Mouse (Mus musculus) hindbrain, embryonic 11.5 days (tissue): ENCODE results near the gene Tecta. TPM values are rescaled to one million over a fixed set of nuclear protein-coding genes. Genes with fewer than 3 reads are reported as not detected.

Source experiments
- ATAC-seq: fragments of 200-750 bp; cut with Nextera tagmentation; 2 replicates; pipeline ENCODE4 v1.8.0; 2017; ENCODE audit warnings: mild to moderate bottlenecking, moderate TSS enrichment, moderate library complexity; ENCODE audit not compliant: low FRiP score
- DNase-seq: peaks from one replicate; pipeline ENCODE4 v3.0.0-alpha.2; 2015; ENCODE audit warnings: low spot score
- H3K27ac ChIP-seq: fragments of 300-500 bp; sonication (generic); 2 replicates; pipeline ENCODE4 v1.5.1; 2014; ENCODE audit warnings: mild to moderate bottlenecking, low read depth, low read length
- H3K27me3 ChIP-seq: fragments of 300-500 bp; sonication (generic); 2 replicates; pipeline ENCODE4 v1.6.1; 2014; ENCODE audit warnings: mild to moderate bottlenecking, low read length, moderate library complexity, mixed read lengths; ENCODE audit not compliant: control insufficient read depth, insufficient read depth
- H3K36me3 ChIP-seq: fragments of 300-500 bp; sonication (generic); 2 replicates; pipeline ENCODE4 v1.6.1; 2014; ENCODE audit warnings: mild to moderate bottlenecking, low read length, moderate library complexity, mixed read lengths; ENCODE audit not compliant: control insufficient read depth, insufficient read depth
- H3K4me1 ChIP-seq: fragments of 300-500 bp; sonication (generic); replicated peaks from 2 replicates; pipeline ENCODE4 v1.6.1; 2014; ENCODE audit warnings: low read length, mixed read lengths; ENCODE audit not compliant: control insufficient read depth, insufficient read depth
- H3K4me2 ChIP-seq: fragments of 300-500 bp; sonication (generic); replicated peaks from 2 replicates; pipeline ENCODE4 v1.6.1; 2014; ENCODE audit warnings: mild to moderate bottlenecking, low read depth, low read length
- H3K4me3 ChIP-seq: fragments of 300-500 bp; sonication (generic); 2 replicates; pipeline ENCODE4 v1.5.1; 2014; ENCODE audit warnings: low read depth, low read length
- H3K9ac ChIP-seq: fragments of 300-500 bp; sonication (generic); 2 replicates; pipeline ENCODE4 v1.6.1; 2014; ENCODE audit warnings: low read depth, low read length
- H3K9me3 ChIP-seq: fragments of 300-500 bp; sonication (generic); 2 replicates; pipeline ENCODE4 v1.6.1; 2016; ENCODE audit warnings: low read length; ENCODE audit not compliant: control insufficient read depth
- WGBS: fragments of 180-500 bp; shearing (Covaris S2); extraction: QIAGEN DNeasy Blood & Tissue Kit; methylation state at CpG from one replicate; pipeline ENCODE4 v1.1.7; 2014; 5-methylcytosine and 5-hydroxymethylcytosine counted together
- polyA plus RNA-seq: library from polyadenylated mRNA; unstranded; fragments of >200 nt; fragmentation: Nextera tagmentation; extraction: Ambion mirVana; gene quantifications from 2 replicates; pipeline ENCODE4 v1.2.1, GENCODE M21; 2014

The Tecta gene
- polyA plus RNA-seq, 1 experiment from 2014 or later = 0.71 TPM

DNA sequence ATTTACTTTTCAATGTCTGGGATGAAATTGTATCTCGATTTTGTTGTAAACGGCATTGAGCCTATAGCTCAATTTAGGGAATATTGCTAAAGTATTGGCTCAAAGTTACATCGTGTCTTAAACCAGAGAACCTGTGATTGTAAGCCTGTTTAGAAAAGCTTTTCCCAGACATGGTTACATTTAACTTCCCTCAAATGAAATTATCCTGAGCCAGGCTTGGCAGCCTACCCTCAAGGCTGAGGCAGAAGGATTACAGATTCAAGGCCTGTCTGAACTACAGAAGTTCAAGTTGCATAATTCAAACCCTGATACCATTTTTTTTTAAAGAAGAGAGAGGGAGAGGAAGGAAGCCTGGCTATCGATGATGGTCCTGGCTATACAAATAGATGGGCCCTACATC, 95.8 kb downstream of the Tecta start:
- no peak for DNase-seq
- Histone ChIP-seq H3K4me3 (no peak overlapping the region), H3K36me3 (no peaks in the 10 kb centered on the region), H3K4me1 (no peaks in the 10 kb centered on the region), H3K27me3 (no peaks in the 10 kb centered on the region), H3K4me2 (no peak overlapping the region), H3K9ac (no peak overlapping the region), H3K27ac (no peak overlapping the region), H3K9me3 (no peaks in the 10 kb centered on the region)
- 92% methylated on average over 4 of the region's 4 CpGs for WGBS
- no peak for ATAC-seq

- H3K27me3 ChIP-seq = no peaks in the 10 kb centered on the region
- 77% methylated on average over 6 of the region's 6 CpGs for WGBS
- H3K9ac ChIP-seq = no peak overlapping the region
- H3K4me2 ChIP-seq = no peak overlapping the region
- DNase-seq (no peak), ATAC-seq (no peak)
- no peak overlapping the region for H3K4me3 ChIP-seq
- no peaks in the 10 kb centered on the region for H3K4me1 ChIP-seq
- H3K9me3 ChIP-seq = no peaks in the 10 kb centered on the region
- H3K27ac ChIP-seq = no peak overlapping the region
- H3K36me3 ChIP-seq = no peaks in the 10 kb centered on the region
These were observed 98.6 kb downstream of the Tecta start for GRCm38 (mm10) chr9:42301082-42301633.

DNA sequence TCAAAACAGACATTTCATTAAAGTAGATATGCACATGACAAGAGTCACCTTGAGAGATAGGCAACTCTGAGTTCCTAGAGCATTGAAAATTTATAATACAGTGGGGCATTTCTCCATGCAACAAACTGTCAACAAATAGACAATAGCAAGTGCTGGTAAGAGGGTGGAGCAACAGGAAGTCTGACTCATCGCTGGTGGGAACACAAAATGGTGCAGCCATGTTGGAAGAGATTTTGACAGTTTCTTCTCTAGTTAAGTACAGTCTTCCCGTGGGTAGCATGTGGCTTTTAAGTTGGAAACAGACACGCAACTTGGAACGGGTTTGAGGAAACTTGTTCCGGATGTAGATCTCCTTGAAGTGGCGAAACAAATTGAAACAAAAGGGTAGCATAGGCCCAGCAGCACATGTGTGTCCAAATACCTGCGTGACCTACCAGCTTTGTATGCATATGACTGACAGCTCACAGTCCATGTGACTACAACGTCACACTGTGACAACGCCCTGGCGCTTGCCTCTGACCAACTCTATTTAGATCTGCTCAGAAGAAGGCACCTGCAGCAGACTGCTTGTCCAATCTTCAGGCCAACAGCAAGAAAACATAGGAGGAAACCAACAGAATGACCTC, 103.3 kb downstream of the Tecta start:
- Histone ChIP-seq H3K4me3 (no peak overlapping the region), H3K9me3 (no peaks in the 10 kb centered on the region), H3K4me1 (no peaks in the 10 kb centered on the region), H3K36me3 (no peaks in the 10 kb centered on the region), H3K4me2 (no peak overlapping the region), H3K9ac (no peak overlapping the region), H3K27ac (no peak overlapping the region), H3K27me3 (no peaks in the 10 kb centered on the region)
- DNase-seq (no peak), ATAC-seq (no peak)
- WGBS = 93% methylated on average over 10 of the region's 10 CpGs

GRCm38 (mm10) chr9:42294131-42294530, 105.6 kb downstream of the Tecta start:
- no peak overlapping the region for H3K9ac ChIP-seq
- H3K9me3 ChIP-seq = no peaks in the 10 kb centered on the region
- H3K4me2 ChIP-seq = no peak overlapping the region
- ATAC-seq (no peak), DNase-seq (no peak)
- no peak overlapping the region for H3K27ac ChIP-seq
- H3K36me3 ChIP-seq = no peaks in the 10 kb centered on the region
- no peaks in the 10 kb centered on the region for H3K27me3 ChIP-seq
- H3K4me1 ChIP-seq = no peaks in the 10 kb centered on the region
- 74% methylated on average over 2 of the region's 2 CpGs for WGBS
- H3K4me3 ChIP-seq = no peak overlapping the region

GRCm38 (mm10) chr9:42293596-42293995, 106.1 kb downstream of the Tecta start:
- DNase-seq (no peak), ATAC-seq (no peak)
- H3K9me3 ChIP-seq = no peaks in the 10 kb centered on the region
- no peak overlapping the region for H3K4me2 ChIP-seq
- no peak overlapping the region for H3K4me3 ChIP-seq
- H3K36me3 ChIP-seq = no peaks in the 10 kb centered on the region
- H3K4me1 ChIP-seq = no peaks in the 10 kb centered on the region
- no peak overlapping the region for H3K9ac ChIP-seq
- no peak overlapping the region for H3K27ac ChIP-seq
- WGBS = 86% methylated on average over 3 of the region's 3 CpGs
- H3K27me3 ChIP-seq = no peaks in the 10 kb centered on the region

DNA sequence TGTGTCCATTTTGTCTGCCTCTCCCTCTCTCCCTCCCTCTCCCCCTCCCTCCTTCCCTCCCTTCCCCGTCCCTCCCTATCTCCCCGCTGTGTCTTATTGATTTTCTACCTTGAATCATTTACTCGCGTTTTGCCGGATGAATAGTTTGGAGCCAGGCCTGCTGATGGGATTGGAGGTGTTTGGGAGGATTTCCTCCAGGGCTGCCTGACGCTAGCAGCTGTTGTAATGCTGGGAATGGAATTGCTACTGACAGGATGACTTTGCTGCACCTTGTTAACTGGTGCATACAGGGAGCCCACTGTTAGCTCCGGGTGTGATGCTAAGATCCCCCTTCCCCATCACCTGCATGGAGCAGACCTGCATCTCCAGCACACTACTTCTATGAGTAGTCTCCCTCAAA, 106.7 kb downstream of the Tecta start:
- 46% methylated on average over 7 of the region's 7 CpGs for WGBS
- DNase-seq = peak; percentile 12

GRCm38 (mm10) chr9:42279676-42280075, 120.1 kb downstream of the Tecta start:
- Histone ChIP-seq H3K4me3 (no peak overlapping the region), H3K4me2 (no peak overlapping the region), H3K27ac (no peak overlapping the region), H3K9ac (no peak overlapping the region), H3K27me3 (no peaks in the 10 kb centered on the region), H3K9me3 (no peaks in the 10 kb centered on the region), H3K36me3 (no peaks in the 10 kb centered on the region), H3K4me1 (no peaks in the 10 kb centered on the region)
- 76% methylated on average over 4 of the region's 4 CpGs for WGBS
- no peak for DNase-seq
- no peak for ATAC-seq

More for the DNA sequence above, 106.7 kb downstream of the Tecta start:
- H3K9ac ChIP-seq = no peak overlapping the region
- H3K9me3 ChIP-seq = no peaks in the 10 kb centered on the region
- H3K27ac ChIP-seq = no peak overlapping the region
- H3K4me3 ChIP-seq = no peak overlapping the region
- ATAC-seq = no peak
- no peaks in the 10 kb centered on the region for H3K4me1 ChIP-seq
- H3K36me3 ChIP-seq = no peaks in the 10 kb centered on the region
- no peak overlapping the region for H3K4me2 ChIP-seq
- no peaks in the 10 kb centered on the region for H3K27me3 ChIP-seq

Other genes starting within 250 kb of the Tecta start
- 73.3 and 80.9 TPM in 2 replicates for gene Sc5d, start 135.7 kb downstream of the Tecta start, polyA plus RNA-seq
- 4.7 and 6.6 TPM in 2 replicates for gene Tbcel, start 107.9 kb upstream of the Tecta start, polyA plus RNA-seq